8 mouse cellular contexts compared by ENCODE assay signal in the genomic region with DNA sequence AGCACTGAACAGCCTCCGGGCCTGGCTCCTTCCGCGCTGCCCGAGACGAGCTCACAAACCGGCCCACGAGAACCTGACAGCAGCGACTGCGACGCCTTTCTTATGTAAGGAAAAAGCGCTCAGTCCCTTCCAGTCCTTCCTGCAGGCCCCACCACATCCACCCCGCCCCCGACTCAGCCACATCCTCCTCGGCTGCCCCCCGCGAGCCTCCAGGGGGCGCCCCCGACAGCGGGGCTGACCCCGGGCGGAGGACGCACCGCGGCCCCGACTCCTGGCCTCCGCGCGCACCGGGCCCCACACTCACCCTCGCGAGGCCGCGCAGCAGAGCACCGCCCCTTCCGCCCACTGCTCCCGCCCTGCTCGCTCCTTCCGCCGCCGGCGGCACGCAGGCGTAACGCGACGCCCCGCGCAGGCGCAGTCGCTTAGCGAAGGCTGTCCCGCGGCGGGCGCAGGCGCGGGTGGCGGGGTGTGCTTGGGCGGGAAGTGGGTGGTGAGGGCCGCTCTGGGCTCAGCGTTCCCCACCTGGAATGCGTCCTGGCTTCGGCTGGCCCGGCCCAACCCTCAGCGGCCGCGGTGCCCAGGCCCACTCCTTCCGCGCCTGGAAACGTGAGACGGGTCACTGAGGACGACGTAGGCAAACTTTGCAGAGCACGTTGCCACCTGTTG. TPM values are rescaled to one million over a fixed set of nuclear protein-coding genes. Genes with fewer than 3 reads are reported as not detected.
DNase-seq lines count a peak whose midpoint lies in the region; ATAC-seq and TF ChIP-seq lines count a peak whose summit lies in the region.

Gene Mmaa (minus strand): TSS at position 328 of the 666 bp plus-strand sequence.

- H3K27ac ChIP-seq in forebrain, embryonic 11.5 days (ENCODE audit: low read depth, low read length), result peak within 1 kb of the TSS; percentile 93
- H3K27ac ChIP-seq in heart, postnatal 0 days (ENCODE audit: low read depth), result peak within 1 kb of the TSS; percentile 93
- H3K27ac ChIP-seq in liver, embryonic 16.5 days (ENCODE audit: low read length), result peak within 1 kb of the TSS; percentile 91
- H3K27ac ChIP-seq in neural tube, embryonic 13.5 days (replicated peaks), result peak within 1 kb of the TSS; percentile 97
- H3K27ac ChIP-seq in testis, adult 2 months (ENCODE audit: control insufficient read depth, insufficient read depth, low read depth, low read length), result peak within 1 kb of the TSS; percentile 92

- peak within 1 kb of the TSS; percentile 84 for H3K4me2 ChIP-seq in forebrain, embryonic 11.5 days (ENCODE audit: low read depth, low read length, severe bottlenecking)
- peak within 1 kb of the TSS; percentile 68 for H3K4me2 ChIP-seq in heart, postnatal 0 days (ENCODE audit: low read depth, low read length)
- H3K4me2 ChIP-seq in liver, embryonic 16.5 days (ENCODE audit: low read depth, low read length), result peak within 1 kb of the TSS; percentile 77
- peak within 1 kb of the TSS; percentile 88 for H3K4me2 ChIP-seq in neural tube, embryonic 13.5 days

- TF ChIP-seq CTCF in heart, postnatal 0 days (IDR thresholded peaks at IDR 0.05; ENCODE audit: low read depth), result peak; percentile 59
- TF ChIP-seq CTCF in testis, adult 2 months (IDR thresholded peaks at IDR 0.05; ENCODE audit: control insufficient read depth, insufficient read depth, insufficient replicate concordance, low read depth, low read length), result no peak

- H3K27me3 ChIP-seq in forebrain, embryonic 11.5 days (ENCODE audit: control insufficient read depth, insufficient read depth, low read length), result no peaks in the 10 kb centered on the region
- no peaks in the 10 kb centered on the region for H3K27me3 ChIP-seq in heart, postnatal 0 days (ENCODE audit: control insufficient read depth, insufficient read depth, low read length)
- H3K27me3 ChIP-seq in liver, embryonic 16.5 days (ENCODE audit: control insufficient read depth, insufficient read depth, low read depth, low read length), result no peaks in the 10 kb centered on the region
- H3K27me3 ChIP-seq in neural tube, embryonic 13.5 days, result no peaks in the 10 kb centered on the region
- H3K27me3 ChIP-seq in testis, adult 2 months (ENCODE audit: control insufficient read depth, insufficient read depth, low read length), result no peaks in the 10 kb centered on the region

- ATAC-seq in forebrain, embryonic 11.5 days (replicated peaks; ENCODE audit: low FRiP score), result peak; percentile 97
- ATAC-seq in heart, postnatal 0 days (ENCODE audit: insufficient read depth, low read depth), result peak; percentile 98
- ATAC-seq in liver, embryonic 16.5 days (ENCODE audit: low read depth), result peak; percentile 99
- ATAC-seq in neural tube, embryonic 13.5 days (ENCODE audit: low read depth), result peak; percentile 99

- DNase-seq in CD8-positive naive resting alpha-beta T cell, adult 2 months (ENCODE audit: low read depth in 2 of 2, low spot score in 2 of 2), result peak; percentile 97 to 98
- peak; percentile 95 for DNase-seq in c-Kit-positive CD71-negative TER-119-negative erythroid progenitor cells, embryonic 14.5 days (ENCODE audit: low read depth)
- DNase-seq in forebrain, embryonic 11.5 days (ENCODE audit: low spot score), result peak; percentile 98
- peak; percentile 98 for DNase-seq in heart, postnatal 0 days (ENCODE audit: low spot score)
- peak; percentile 98 to 99 for DNase-seq in kidney, postnatal 4 days

- no peaks in the 10 kb centered on the region for H3K36me3 ChIP-seq in forebrain, embryonic 11.5 days (ENCODE audit: control insufficient read depth, insufficient read depth, low read length)
- no peaks in the 10 kb centered on the region for H3K36me3 ChIP-seq in heart, postnatal 0 days (replicated peaks; ENCODE audit: control insufficient read depth, insufficient read depth, low read length)
- H3K36me3 ChIP-seq in liver, embryonic 16.5 days (ENCODE audit: control insufficient read depth, insufficient read depth), result no peaks in the 10 kb centered on the region
- H3K36me3 ChIP-seq in neural tube, embryonic 13.5 days, result no peaks in the 10 kb centered on the region
- H3K36me3 ChIP-seq in testis, adult 2 months (ENCODE audit: control insufficient read depth, insufficient read depth, low read length), result 0 out of 2 replicates have a peak, but pooled peaks cover 2% of the 10 kb centered on the region

- under 1% methylated on average over 59 of the region's 74 CpGs for WGBS in forebrain, embryonic 11.5 days
- under 1% methylated on average over 49 of the region's 74 CpGs for WGBS in heart, postnatal 0 days
- WGBS in liver, embryonic 16.5 days (ENCODE audit: insufficient replicate concordance), result under 1% methylated on average over 64 of the region's 74 CpGs
- WGBS in neural tube, embryonic 13.5 days, result under 1% methylated on average over 71 of the region's 74 CpGs

- no peaks in the 10 kb centered on the region for H3K9me3 ChIP-seq in forebrain, embryonic 11.5 days (ENCODE audit: control insufficient read depth, low read length)
- H3K9me3 ChIP-seq in heart, postnatal 0 days (replicated peaks; ENCODE audit: control insufficient read depth, low read length), result no peaks in the 10 kb centered on the region
- H3K9me3 ChIP-seq in liver, embryonic 16.5 days (replicated peaks; ENCODE audit: control insufficient read depth, low read length), result no peaks in the 10 kb centered on the region
- H3K9me3 ChIP-seq in neural tube, embryonic 13.5 days, result no peaks in the 10 kb centered on the region

- H3K4me3 ChIP-seq in forebrain, embryonic 11.5 days (ENCODE audit: low read depth, low read length), result peak within 1 kb of the TSS; percentile 50
- H3K4me3 ChIP-seq in heart, postnatal 0 days (ENCODE audit: low read depth, low read length), result peak within 1 kb of the TSS; percentile 57
- peak within 1 kb of the TSS; percentile 69 for H3K4me3 ChIP-seq in liver, embryonic 16.5 days (ENCODE audit: low read depth, low read length)
- H3K4me3 ChIP-seq in neural tube, embryonic 13.5 days, result peak within 1 kb of the TSS; percentile 67
- H3K4me3 ChIP-seq in testis, adult 2 months (ENCODE audit: control insufficient read depth, low read depth, low read length), result peak within 1 kb of the TSS; percentile 94

- peak; percentile 83; the same call in 1 of the 2 replicates for TF ChIP-seq EP300 in heart, postnatal 0 days (IDR thresholded peaks at IDR 0.05; ENCODE audit: low read depth)

- peaks cover 5% of the 10 kb centered on the region; the same call in 1 of the 2 replicates for H3K4me1 ChIP-seq in forebrain, embryonic 11.5 days (replicated peaks; ENCODE audit: control insufficient read depth, insufficient read depth, low read length)
- peaks cover 10% of the 10 kb centered on the region for H3K4me1 ChIP-seq in heart, postnatal 0 days (ENCODE audit: control insufficient read depth, insufficient read depth)
- peaks cover 13% of the 10 kb centered on the region; the same call in 1 of the 2 replicates for H3K4me1 ChIP-seq in liver, embryonic 16.5 days (ENCODE audit: control insufficient read depth, low read depth, low read length)
- H3K4me1 ChIP-seq in neural tube, embryonic 13.5 days (replicated peaks), result peaks cover 35% of the 10 kb centered on the region
- no peaks in the 10 kb centered on the region; the same call in 1 of the 2 replicates for H3K4me1 ChIP-seq in testis, adult 2 months (ENCODE audit: control insufficient read depth, insufficient read depth, low read length)

- peak within 1 kb of the TSS; percentile 87 for H3K9ac ChIP-seq in forebrain, embryonic 11.5 days (ENCODE audit: low read length)
- H3K9ac ChIP-seq in heart, postnatal 0 days (replicated peaks; ENCODE audit: low read depth, low read length), result peak within 1 kb of the TSS; percentile 77
- peak within 1 kb of the TSS; percentile 89 for H3K9ac ChIP-seq in liver, embryonic 16.5 days (ENCODE audit: low read depth, low read length)
- H3K9ac ChIP-seq in neural tube, embryonic 13.5 days, result peak within 1 kb of the TSS; percentile 83

- peak; percentile 88 for TF ChIP-seq POLR2A in testis, adult 2 months (IDR thresholded peaks at IDR 0.05; ENCODE audit: control insufficient read depth, low read depth, low read length)

RNA-seq across cellular contexts. Expression of gene Mmaa, which starts in this region (rescaled TPM):
- 11.5 and 13.3 TPM in 2 replicates for polyA plus RNA-seq in forebrain, embryonic 11.5 days (2014; fragmentation: Nextera tagmentation; extraction: Ambion mirVana)
- total RNA-seq in heart, postnatal 0 days (2014; rRNA removed; ENCODE audit: low replicate concordance), result 9.6 and 11.3 TPM in 2 replicates
- polyA plus RNA-seq in heart, postnatal 0 days (2015; fragmentation: Nextera tagmentation; extraction: Ambion mirVana), result 14.0 and 18.3 TPM in 2 replicates
- polyA plus RNA-seq in liver, embryonic 16.5 days (2015; fragmentation: Nextera tagmentation; extraction: Ambion mirVana), result 4.7 and 4.9 TPM in 2 replicates
- polyA plus RNA-seq in neural tube, embryonic 13.5 days (2015; fragmentation: Nextera tagmentation; extraction: Ambion mirVana), result 15.3 and 17.2 TPM in 2 replicates
- polyA plus RNA-seq in testis, adult 2 months (2012; rRNA removed), result 4.1 and 4.4 TPM in 2 replicates

Comparison
In these comparisons a context has a peak if more than half of its experiments do, and no peak if none do; other contexts are left out.
1. Peak in every context shown above with its lines: DNase-seq, ATAC-seq, H3K4me3 ChIP-seq and H3K27ac ChIP-seq.